Mouse (Mus musculus): ENCODE results near the gene Olfr1394. TPM values are rescaled to one million over a fixed set of nuclear protein-coding genes. Genes with fewer than 3 reads are reported as not detected.
"Not testable (repeated sequence)": the region's sequence is repeated elsewhere in the genome, so short reads cannot be mapped to it uniquely, and the experiment has no call there.

The Olfr1394 gene
- polyA plus RNA-seq, 1 experiment from 2014 or later, result not detected

- Histone ChIP-seq H3K4me1 (ENCODE audit: control insufficient read depth, low read depth, low read length) (no peaks in the 10 kb centered on the region; the same call in 1 of the 2 replicates), H3K9ac (ENCODE audit: low read depth, low read length) (no peak overlapping the region), H3K27me3 (ENCODE audit: control insufficient read depth, insufficient read depth, low read depth, low read length) (no peaks in the 10 kb centered on the region), H3K4me2 (ENCODE audit: low read depth, low read length) (no peak overlapping the region), H3K27ac (ENCODE audit: low read length) (no peak overlapping the region), H3K36me3 (ENCODE audit: control insufficient read depth, insufficient read depth) (no peaks in the 10 kb centered on the region), H3K9me3 (replicated peaks; ENCODE audit: control insufficient read depth, low read length) (no peaks in the 10 kb centered on the region), H3K4me3 (ENCODE audit: low read depth, low read length) (no peak overlapping the region)
- WGBS (ENCODE audit: insufficient replicate concordance), result 76% methylated on average over 2 of the region's 2 CpGs
- ATAC-seq (ENCODE audit: low read depth), result peak; percentile 48
These were observed 30.0 kb upstream of the Olfr1394 start for GRCm38 (mm10) chr11:49124169-49124568.

GRCm38 (mm10) chr11:49141974-49142373, 12.2 kb upstream of the Olfr1394 start, which contains the start of gene Olfr1395:
TSS of gene Olfr1395 (plus strand) at chr11:49142274.
- Histone ChIP-seq H3K4me1 (ENCODE audit: control insufficient read depth, low read depth, low read length) (no peaks in the 10 kb centered on the region), H3K27me3 (ENCODE audit: control insufficient read depth, insufficient read depth, low read depth, low read length) (no peaks in the 10 kb centered on the region), H3K27ac (ENCODE audit: low read length) (no peak within 1 kb of the TSS), H3K4me3 (ENCODE audit: low read depth, low read length) (no peak within 1 kb of the TSS), H3K9me3 (replicated peaks; ENCODE audit: control insufficient read depth, low read length) (no peaks in the 10 kb centered on the region), H3K36me3 (ENCODE audit: control insufficient read depth, insufficient read depth) (no peaks in the 10 kb centered on the region), H3K9ac (ENCODE audit: low read depth, low read length) (no peak within 1 kb of the TSS), H3K4me2 (ENCODE audit: low read depth, low read length) (no peak within 1 kb of the TSS)
- 68% methylated on average over 6 of the region's 6 CpGs for WGBS (ENCODE audit: insufficient replicate concordance)
- ATAC-seq (ENCODE audit: low read depth), result no peak

- H3K9me3 ChIP-seq (replicated peaks; ENCODE audit: control insufficient read depth, low read length), result no peaks in the 10 kb centered on the region
- no peak overlapping the region for H3K4me3 ChIP-seq (ENCODE audit: low read depth, low read length)
- H3K4me1 ChIP-seq (ENCODE audit: control insufficient read depth, low read depth, low read length), result no peaks in the 10 kb centered on the region
- 68% methylated on average over 2 of the region's 2 CpGs for WGBS (ENCODE audit: insufficient replicate concordance)
- no peak overlapping the region for H3K27ac ChIP-seq (ENCODE audit: low read length)
- H3K9ac ChIP-seq (ENCODE audit: low read depth, low read length), result no peak overlapping the region
- H3K27me3 ChIP-seq (ENCODE audit: control insufficient read depth, insufficient read depth, low read depth, low read length), result no peaks in the 10 kb centered on the region
- no peak overlapping the region for H3K4me2 ChIP-seq (ENCODE audit: low read depth, low read length)
- no peaks in the 10 kb centered on the region for H3K36me3 ChIP-seq (ENCODE audit: control insufficient read depth, insufficient read depth)
- no peak for ATAC-seq (ENCODE audit: low read depth)
These were observed 2.9 kb downstream of the Olfr1394 start for GRCm38 (mm10) chr11:49156821-49157814.

GRCm38 (mm10) chr11:49168839-49169611, 14.8 kb downstream of the Olfr1394 start:
- H3K9me3 ChIP-seq (replicated peaks; ENCODE audit: control insufficient read depth, low read length), result no peaks in the 10 kb centered on the region
- 0 out of 2 replicates have a peak overlapping the region, but pooled peaks have one; percentile 11 for H3K4me3 ChIP-seq (ENCODE audit: low read depth, low read length)
- no peaks in the 10 kb centered on the region for H3K4me1 ChIP-seq (ENCODE audit: control insufficient read depth, low read depth, low read length)
- peak overlapping the region; percentile 7; the same call in 1 of the 2 replicates for H3K9ac ChIP-seq (ENCODE audit: low read depth, low read length)
- no peaks in the 10 kb centered on the region for H3K36me3 ChIP-seq (ENCODE audit: control insufficient read depth, insufficient read depth)
- no peak overlapping the region for H3K27ac ChIP-seq (ENCODE audit: low read length)
- peak overlapping the region; percentile 28 for H3K4me2 ChIP-seq (ENCODE audit: low read depth, low read length)
- peaks cover 8% of the 10 kb centered on the region for H3K27me3 ChIP-seq (ENCODE audit: control insufficient read depth, insufficient read depth, low read depth, low read length)
- ATAC-seq (ENCODE audit: low read depth), result peak; percentile 35; the same call in 1 of the 2 replicates
- WGBS (ENCODE audit: insufficient replicate concordance), result 17% methylated on average over 50 of the region's 50 CpGs

GRCm38 (mm10) chr11:49170576-49170975, 16.4 kb downstream of the Olfr1394 start:
- no peak for ATAC-seq (ENCODE audit: low read depth)
- no peak overlapping the region for H3K4me2 ChIP-seq (ENCODE audit: low read depth, low read length)
- H3K27ac ChIP-seq (ENCODE audit: low read length), result no peak overlapping the region
- WGBS (ENCODE audit: insufficient replicate concordance), result 29% methylated on average over 4 of the region's 4 CpGs
- no peaks in the 10 kb centered on the region for H3K9me3 ChIP-seq (replicated peaks; ENCODE audit: control insufficient read depth, low read length)
- no peak overlapping the region for H3K4me3 ChIP-seq (ENCODE audit: low read depth, low read length)
- H3K27me3 ChIP-seq (ENCODE audit: control insufficient read depth, insufficient read depth, low read depth, low read length), result peaks cover 8% of the 10 kb centered on the region
- no peak overlapping the region for H3K9ac ChIP-seq (ENCODE audit: low read depth, low read length)
- no peaks in the 10 kb centered on the region for H3K4me1 ChIP-seq (ENCODE audit: control insufficient read depth, low read depth, low read length)
- no peaks in the 10 kb centered on the region for H3K36me3 ChIP-seq (ENCODE audit: control insufficient read depth, insufficient read depth)

- H3K27me3 ChIP-seq (ENCODE audit: control insufficient read depth, insufficient read depth, low read depth, low read length), result no peaks in the 10 kb centered on the region
- H3K9ac ChIP-seq (ENCODE audit: low read depth, low read length), result no peak overlapping the region
- H3K9me3 ChIP-seq (replicated peaks; ENCODE audit: control insufficient read depth, low read length), result no peaks in the 10 kb centered on the region
- 21% methylated on average over 8 of the region's 8 CpGs for WGBS (ENCODE audit: insufficient replicate concordance)
- H3K4me3 ChIP-seq (ENCODE audit: low read depth, low read length), result no peak overlapping the region
- no peak overlapping the region for H3K4me2 ChIP-seq (ENCODE audit: low read depth, low read length)
- no peaks in the 10 kb centered on the region for H3K4me1 ChIP-seq (ENCODE audit: control insufficient read depth, low read depth, low read length)
- no peak for ATAC-seq (ENCODE audit: low read depth)
- H3K27ac ChIP-seq (ENCODE audit: low read length), result no peak overlapping the region
- no peaks in the 10 kb centered on the region for H3K36me3 ChIP-seq (ENCODE audit: control insufficient read depth, insufficient read depth)
These were observed 21.2 kb downstream of the Olfr1394 start for GRCm38 (mm10) chr11:49175345-49175744.

GRCm38 (mm10) chr11:49176047-49176779, 22.0 kb downstream of the Olfr1394 start:
- H3K9me3 ChIP-seq (replicated peaks; ENCODE audit: control insufficient read depth, low read length); H3K36me3 ChIP-seq (ENCODE audit: control insufficient read depth, insufficient read depth); H3K9ac ChIP-seq (ENCODE audit: low read depth, low read length); H3K4me2 ChIP-seq (ENCODE audit: low read depth, low read length); H3K27ac ChIP-seq (ENCODE audit: low read length); H3K27me3 ChIP-seq (ENCODE audit: control insufficient read depth, insufficient read depth, low read depth, low read length); ATAC-seq (ENCODE audit: low read depth); H3K4me1 ChIP-seq (ENCODE audit: control insufficient read depth, low read depth, low read length); H3K4me3 ChIP-seq (ENCODE audit: low read depth, low read length): not testable (repeated sequence)
- WGBS (ENCODE audit: insufficient replicate concordance), result 57% methylated on average over 4 of the region's 4 CpGs

- Histone ChIP-seq H3K4me3 (ENCODE audit: low read depth, low read length) (no peak overlapping the region), H3K4me1 (ENCODE audit: control insufficient read depth, low read depth, low read length) (no peaks in the 10 kb centered on the region), H3K9me3 (replicated peaks; ENCODE audit: control insufficient read depth, low read length) (no peaks in the 10 kb centered on the region), H3K36me3 (ENCODE audit: control insufficient read depth, insufficient read depth) (no peaks in the 10 kb centered on the region), H3K27me3 (ENCODE audit: control insufficient read depth, insufficient read depth, low read depth, low read length) (no peaks in the 10 kb centered on the region), H3K27ac (ENCODE audit: low read length) (no peak overlapping the region), H3K4me2 (ENCODE audit: low read depth, low read length) (no peak overlapping the region), H3K9ac (ENCODE audit: low read depth, low read length) (no peak overlapping the region)
- 50% methylated on average over 1 of the region's 1 CpGs for WGBS (ENCODE audit: insufficient replicate concordance)
- ATAC-seq (ENCODE audit: low read depth), result no peak
These were observed 29.0 kb downstream of the Olfr1394 start for GRCm38 (mm10) chr11:49183172-49183571.
